Mouse (Mus musculus): Measurements from ENCODE around the gene Cers1. TPM values are rescaled to one million over a fixed set of nuclear protein-coding genes. Genes with fewer than 3 reads are reported as not detected.
A peak's percentile ranks its signal among the peaks of the same experiment; 100 is the strongest.

Gene Cers1
- polyA plus RNA-seq, 1 experiment from 2014 or later = 42.9 TPM

- 94% methylated on average over 14 of the region's 14 CpGs for WGBS
- no peaks in the 10 kb centered on the region for H3K9me3 ChIP-seq (ENCODE audit: control insufficient read depth, low read length)
- peaks cover 45% of the 10 kb centered on the region for H3K36me3 ChIP-seq (ENCODE audit: control insufficient read depth, insufficient read depth, low read length)
- H3K27me3 ChIP-seq (ENCODE audit: control insufficient read depth, insufficient read depth, low read length) = no peaks in the 10 kb centered on the region
- no peak overlapping the region for H3K9ac ChIP-seq (replicated peaks; ENCODE audit: low read depth, low read length)
- H3K4me2 ChIP-seq (ENCODE audit: low read depth, low read length) = no peak overlapping the region
- no peaks in the 10 kb centered on the region for H3K4me1 ChIP-seq (ENCODE audit: control insufficient read depth, insufficient read depth, low read length)
- ATAC-seq (ENCODE audit: low read depth) = no peak
- H3K27ac ChIP-seq (ENCODE audit: low read depth, low read length) = no peak overlapping the region
- no peak overlapping the region for H3K4me3 ChIP-seq (ENCODE audit: low read depth, low read length)
Measured at GRCm38 (mm10) chr8:70342007-70342406, 26.4 kb downstream of the Cers1 start.

DNA sequence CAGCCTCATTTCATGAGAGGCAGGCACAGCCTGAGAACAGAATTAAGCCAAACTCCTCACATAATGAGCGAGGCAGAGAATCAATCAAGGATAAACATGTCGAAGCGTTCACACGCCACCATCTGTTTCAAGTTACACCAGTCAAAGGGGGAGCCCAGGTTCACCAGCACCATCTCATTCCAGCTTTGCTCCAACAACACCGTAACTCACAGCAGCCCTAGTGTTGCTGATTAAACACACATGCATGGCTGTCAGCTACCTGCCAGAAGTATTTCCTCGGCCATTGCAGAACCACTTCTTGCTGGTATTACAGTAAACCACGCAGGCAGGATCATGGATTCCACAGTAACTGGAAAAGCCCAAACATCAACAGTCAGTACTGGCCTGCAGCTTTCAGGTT, 27.5 kb downstream of the Cers1 start:
- 78% methylated on average over 7 of the region's 7 CpGs for WGBS
- H3K27ac ChIP-seq (ENCODE audit: low read depth, low read length) = no peak overlapping the region
- H3K36me3 ChIP-seq (ENCODE audit: control insufficient read depth, insufficient read depth, low read length) = peaks cover 34% of the 10 kb centered on the region
- H3K9ac ChIP-seq (replicated peaks; ENCODE audit: low read depth, low read length) = no peak overlapping the region
- no peaks in the 10 kb centered on the region for H3K9me3 ChIP-seq (ENCODE audit: control insufficient read depth, low read length)
- no peaks in the 10 kb centered on the region for H3K4me1 ChIP-seq (ENCODE audit: control insufficient read depth, insufficient read depth, low read length)
- H3K4me2 ChIP-seq (ENCODE audit: low read depth, low read length) = no peak overlapping the region
- ATAC-seq (ENCODE audit: low read depth) = no peak
- no peak overlapping the region for H3K4me3 ChIP-seq (ENCODE audit: low read depth, low read length)
- no peaks in the 10 kb centered on the region for H3K27me3 ChIP-seq (ENCODE audit: control insufficient read depth, insufficient read depth, low read length)

- Histone ChIP-seq H3K27ac (ENCODE audit: low read depth, low read length) (no peak overlapping the region), H3K36me3 (ENCODE audit: control insufficient read depth, insufficient read depth, low read length) (peaks cover 29% of the 10 kb centered on the region; the same call in 1 of the 2 replicates), H3K4me1 (ENCODE audit: control insufficient read depth, insufficient read depth, low read length) (no peaks in the 10 kb centered on the region), H3K4me3 (ENCODE audit: low read depth, low read length) (no peak overlapping the region), H3K27me3 (ENCODE audit: control insufficient read depth, insufficient read depth, low read length) (no peaks in the 10 kb centered on the region), H3K9ac (replicated peaks; ENCODE audit: low read depth, low read length) (no peak overlapping the region), H3K9me3 (ENCODE audit: control insufficient read depth, low read length) (no peaks in the 10 kb centered on the region), H3K4me2 (ENCODE audit: low read depth, low read length) (no peak overlapping the region)
- peak; percentile 52; the same call in 1 of the 2 replicates for ATAC-seq (ENCODE audit: low read depth)
- 65% methylated on average over 6 of the region's 6 CpGs for WGBS
Measured at GRCm38 (mm10) chr8:70343696-70344095, 28.1 kb downstream of the Cers1 start.

DNA sequence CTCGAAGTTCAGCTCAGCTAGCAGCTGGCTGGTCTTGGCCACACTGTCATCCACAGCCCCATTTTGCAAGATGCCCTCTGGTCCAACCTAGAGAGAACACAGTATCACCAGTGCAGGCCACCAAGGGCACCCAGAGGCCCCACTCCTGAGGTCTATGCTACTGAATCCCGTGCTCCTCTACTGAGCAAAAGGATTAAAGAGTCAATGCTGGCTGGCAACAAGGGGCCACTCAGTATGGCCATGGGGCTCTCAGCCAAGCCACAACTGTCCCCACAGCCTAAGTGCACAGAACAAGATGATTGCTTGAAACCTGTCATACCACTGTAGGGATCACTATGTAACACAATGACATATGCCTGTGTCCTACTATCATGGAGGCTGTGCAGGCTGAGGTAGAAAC, 28.7 kb downstream of the Cers1 start:
- no peak overlapping the region for H3K4me3 ChIP-seq (ENCODE audit: low read depth, low read length)
- no peak overlapping the region for H3K4me2 ChIP-seq (ENCODE audit: low read depth, low read length)
- H3K9ac ChIP-seq (replicated peaks; ENCODE audit: low read depth, low read length) = no peak overlapping the region
- H3K9me3 ChIP-seq (ENCODE audit: control insufficient read depth, low read length) = no peaks in the 10 kb centered on the region
- WGBS = 95% methylated on average over 2 of the region's 2 CpGs
- peaks cover 26% of the 10 kb centered on the region for H3K36me3 ChIP-seq (ENCODE audit: control insufficient read depth, insufficient read depth, low read length)
- ATAC-seq (ENCODE audit: low read depth) = no peak
- no peaks in the 10 kb centered on the region for H3K4me1 ChIP-seq (ENCODE audit: control insufficient read depth, insufficient read depth, low read length)
- no peak overlapping the region; the same call in 1 of the 2 replicates for H3K27ac ChIP-seq (ENCODE audit: low read depth, low read length)
- no peaks in the 10 kb centered on the region for H3K27me3 ChIP-seq (ENCODE audit: control insufficient read depth, insufficient read depth, low read length)

- H3K9ac ChIP-seq (replicated peaks; ENCODE audit: low read depth, low read length) = no peak overlapping the region
- peaks cover 7% of the 10 kb centered on the region for H3K36me3 ChIP-seq (ENCODE audit: control insufficient read depth, insufficient read depth, low read length)
- H3K9me3 ChIP-seq (ENCODE audit: control insufficient read depth, low read length) = no peaks in the 10 kb centered on the region
- no peak overlapping the region for H3K27ac ChIP-seq (ENCODE audit: low read depth, low read length)
- ATAC-seq (ENCODE audit: low read depth) = no peak
- peaks cover 25% of the 10 kb centered on the region for H3K4me1 ChIP-seq (ENCODE audit: control insufficient read depth, insufficient read depth, low read length)
- no peak overlapping the region for H3K4me2 ChIP-seq (ENCODE audit: low read depth, low read length)
- no peak overlapping the region for H3K4me3 ChIP-seq (ENCODE audit: low read depth, low read length)
- no peaks in the 10 kb centered on the region for H3K27me3 ChIP-seq (ENCODE audit: control insufficient read depth, insufficient read depth, low read length)
- 92% methylated on average over 4 of the region's 4 CpGs for WGBS
Measured at GRCm38 (mm10) chr8:70347443-70347842, 31.9 kb downstream of the Cers1 start.

- no peak overlapping the region for H3K4me2 ChIP-seq (ENCODE audit: low read depth, low read length)
- no peak overlapping the region for H3K27ac ChIP-seq (ENCODE audit: low read depth, low read length)
- no peak for ATAC-seq (ENCODE audit: low read depth)
- peaks cover 25% of the 10 kb centered on the region for H3K4me1 ChIP-seq (ENCODE audit: control insufficient read depth, insufficient read depth, low read length)
- H3K9me3 ChIP-seq (ENCODE audit: control insufficient read depth, low read length) = no peaks in the 10 kb centered on the region
- peaks cover 4% of the 10 kb centered on the region for H3K36me3 ChIP-seq (ENCODE audit: control insufficient read depth, insufficient read depth, low read length)
- no peaks in the 10 kb centered on the region; the same call in 1 of the 2 replicates for H3K27me3 ChIP-seq (ENCODE audit: control insufficient read depth, insufficient read depth, low read length)
- 78% methylated on average over 1 of the region's 1 CpGs for WGBS
- H3K9ac ChIP-seq (replicated peaks; ENCODE audit: low read depth, low read length) = no peak overlapping the region
- no peak overlapping the region for H3K4me3 ChIP-seq (ENCODE audit: low read depth, low read length)
Measured at GRCm38 (mm10) chr8:70347860-70348420, 32.4 kb downstream of the Cers1 start.

DNA sequence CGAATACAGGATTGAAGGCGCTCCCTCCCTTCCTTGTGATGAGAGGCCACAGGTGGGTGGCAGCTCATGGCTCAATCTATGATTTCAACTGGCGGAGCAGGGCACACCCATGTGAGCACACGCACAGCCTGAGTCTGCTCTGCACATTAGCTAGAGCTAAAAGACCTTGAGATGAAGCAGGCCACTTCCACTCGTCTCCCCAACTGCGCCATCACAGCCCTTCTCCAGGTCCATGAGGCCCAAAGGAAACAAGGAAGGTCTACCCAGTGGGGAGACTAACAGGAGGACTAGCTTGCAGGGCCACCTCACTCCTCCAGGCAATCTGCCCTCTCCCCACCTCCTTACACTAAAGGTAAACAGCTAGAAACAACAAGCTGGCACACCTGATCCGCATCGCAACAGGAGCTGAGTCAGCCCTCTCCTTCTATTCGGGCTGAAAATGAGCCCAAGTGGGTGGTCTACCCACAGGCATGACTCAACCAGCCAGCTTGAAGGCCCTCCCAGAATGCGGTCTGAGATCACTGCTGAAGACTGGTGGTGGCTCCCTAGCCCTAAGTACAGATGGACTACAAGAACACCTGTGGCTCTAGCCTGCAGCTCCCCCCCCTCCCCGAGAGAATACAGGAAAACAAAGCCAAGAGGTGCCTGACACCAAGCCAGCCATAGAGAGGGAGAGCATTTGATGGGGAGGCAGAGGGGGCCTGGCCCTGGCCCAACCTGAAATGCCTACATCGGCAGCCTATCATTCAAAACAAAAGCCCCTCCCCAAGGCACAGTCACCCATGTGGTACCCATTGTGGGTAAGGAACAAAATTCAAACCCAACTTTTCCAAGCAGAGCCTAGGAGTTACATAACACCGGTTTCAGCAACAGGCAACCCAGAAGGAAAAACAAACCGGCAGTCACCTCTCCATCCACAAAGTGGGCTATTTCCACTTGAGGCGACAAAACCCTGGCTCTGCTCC, 35.7 kb downstream of the Cers1 start:
- peaks cover 30% of the 10 kb centered on the region for H3K4me1 ChIP-seq (ENCODE audit: control insufficient read depth, insufficient read depth, low read length)
- H3K4me3 ChIP-seq (ENCODE audit: low read depth, low read length) = peak overlapping the region; percentile 100
- H3K4me2 ChIP-seq (ENCODE audit: low read depth, low read length) = peak overlapping the region; percentile 99
- H3K9me3 ChIP-seq (ENCODE audit: control insufficient read depth, low read length) = no peaks in the 10 kb centered on the region
- WGBS = 60% methylated on average over 15 of the region's 15 CpGs
- peak overlapping the region; percentile 92 for H3K9ac ChIP-seq (replicated peaks; ENCODE audit: low read depth, low read length)
- no peak overlapping the region for H3K27ac ChIP-seq (ENCODE audit: low read depth, low read length)
- no peak for ATAC-seq (ENCODE audit: low read depth)
- no peaks in the 10 kb centered on the region; the same call in 1 of the 2 replicates for H3K27me3 ChIP-seq (ENCODE audit: control insufficient read depth, insufficient read depth, low read length)
- H3K36me3 ChIP-seq (ENCODE audit: control insufficient read depth, insufficient read depth, low read length) = peaks cover 4% of the 10 kb centered on the region; the same call in 1 of the 2 replicates

DNA sequence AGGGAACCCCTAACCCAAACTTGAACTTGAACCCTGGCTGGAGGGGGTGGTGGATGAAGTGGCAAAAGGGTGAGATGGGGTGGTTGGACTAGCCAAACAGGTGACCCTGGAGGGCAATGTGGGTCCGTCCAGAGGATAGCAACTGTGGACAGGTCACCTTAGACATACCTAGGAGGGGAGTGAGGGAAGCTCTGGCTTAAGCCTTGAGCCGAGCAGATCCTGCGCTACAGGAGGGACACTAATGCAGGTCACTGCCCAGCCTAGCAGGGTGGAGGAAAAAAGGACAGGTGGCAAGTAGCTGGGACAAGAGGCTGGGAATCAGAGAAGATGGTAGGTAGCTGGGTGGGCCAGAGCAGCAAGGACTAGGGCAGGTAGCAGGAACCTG, 36.4 kb downstream of the Cers1 start:
- ATAC-seq (ENCODE audit: low read depth) = no peak
- H3K27ac ChIP-seq (ENCODE audit: low read depth, low read length) = no peak overlapping the region
- H3K9me3 ChIP-seq (ENCODE audit: control insufficient read depth, low read length) = no peaks in the 10 kb centered on the region
- peak overlapping the region; percentile 100 for H3K4me3 ChIP-seq (ENCODE audit: low read depth, low read length)
- no peaks in the 10 kb centered on the region; the same call in 1 of the 2 replicates for H3K27me3 ChIP-seq (ENCODE audit: control insufficient read depth, insufficient read depth, low read length)
- H3K9ac ChIP-seq (replicated peaks; ENCODE audit: low read depth, low read length) = peak overlapping the region; percentile 92
- H3K4me2 ChIP-seq (ENCODE audit: low read depth, low read length) = peak overlapping the region; percentile 99
- peaks cover 30% of the 10 kb centered on the region for H3K4me1 ChIP-seq (ENCODE audit: control insufficient read depth, insufficient read depth, low read length)
- H3K36me3 ChIP-seq (ENCODE audit: control insufficient read depth, insufficient read depth, low read length) = peaks cover 4% of the 10 kb centered on the region; the same call in 1 of the 2 replicates
- 32% methylated on average over 3 of the region's 3 CpGs for WGBS

DNA sequence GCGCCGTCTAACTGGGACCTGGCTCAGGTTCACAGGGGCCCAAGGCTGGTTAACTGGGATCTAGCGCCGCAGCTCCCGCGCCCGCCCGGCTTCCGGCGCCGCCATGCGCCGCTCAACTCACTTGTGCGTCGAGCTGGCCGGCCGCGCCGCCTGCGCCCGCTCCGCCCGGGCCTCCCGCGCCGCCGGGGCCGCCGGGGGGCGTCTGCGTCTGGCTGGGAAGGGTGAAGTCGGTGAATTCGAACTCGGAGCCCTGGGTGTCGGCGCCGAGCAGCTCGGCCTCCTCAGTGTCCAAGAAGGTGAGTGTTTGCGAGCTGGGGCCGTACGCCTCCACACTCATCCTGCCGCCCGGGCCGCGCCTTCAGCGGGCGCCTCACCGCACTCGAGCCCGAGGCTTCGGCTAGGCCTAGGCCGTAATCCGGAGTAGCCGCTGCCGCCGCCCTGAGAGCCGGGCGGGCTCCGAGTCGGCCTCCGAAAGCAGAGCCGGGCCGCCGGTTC, 37.1 kb downstream of the Cers1 start:
- peak; percentile 53 for ATAC-seq (ENCODE audit: low read depth)
- Histone ChIP-seq H3K27ac (ENCODE audit: low read depth, low read length) (peak overlapping the region; percentile 82), H3K4me3 (ENCODE audit: low read depth, low read length) (peak overlapping the region; percentile 100), H3K27me3 (ENCODE audit: control insufficient read depth, insufficient read depth, low read length) (no peaks in the 10 kb centered on the region; the same call in 1 of the 2 replicates), H3K9ac (replicated peaks; ENCODE audit: low read depth, low read length) (peak overlapping the region; percentile 92), H3K36me3 (ENCODE audit: control insufficient read depth, insufficient read depth, low read length) (peaks cover 4% of the 10 kb centered on the region; the same call in 1 of the 2 replicates), H3K4me1 (ENCODE audit: control insufficient read depth, insufficient read depth, low read length) (peaks cover 30% of the 10 kb centered on the region), H3K4me2 (ENCODE audit: low read depth, low read length) (peak overlapping the region; percentile 99), H3K9me3 (ENCODE audit: control insufficient read depth, low read length) (no peaks in the 10 kb centered on the region)
- WGBS = under 1% methylated on average over 63 of the region's 64 CpGs

Data from neural tube, embryonic 14.5 days (tissue).